Mouse (Mus musculus): ENCODE data around the gene Aqp1.
A peak's percentile ranks its signal among the peaks of the same experiment; 100 is the strongest.

Gene Aqp1

DNA sequence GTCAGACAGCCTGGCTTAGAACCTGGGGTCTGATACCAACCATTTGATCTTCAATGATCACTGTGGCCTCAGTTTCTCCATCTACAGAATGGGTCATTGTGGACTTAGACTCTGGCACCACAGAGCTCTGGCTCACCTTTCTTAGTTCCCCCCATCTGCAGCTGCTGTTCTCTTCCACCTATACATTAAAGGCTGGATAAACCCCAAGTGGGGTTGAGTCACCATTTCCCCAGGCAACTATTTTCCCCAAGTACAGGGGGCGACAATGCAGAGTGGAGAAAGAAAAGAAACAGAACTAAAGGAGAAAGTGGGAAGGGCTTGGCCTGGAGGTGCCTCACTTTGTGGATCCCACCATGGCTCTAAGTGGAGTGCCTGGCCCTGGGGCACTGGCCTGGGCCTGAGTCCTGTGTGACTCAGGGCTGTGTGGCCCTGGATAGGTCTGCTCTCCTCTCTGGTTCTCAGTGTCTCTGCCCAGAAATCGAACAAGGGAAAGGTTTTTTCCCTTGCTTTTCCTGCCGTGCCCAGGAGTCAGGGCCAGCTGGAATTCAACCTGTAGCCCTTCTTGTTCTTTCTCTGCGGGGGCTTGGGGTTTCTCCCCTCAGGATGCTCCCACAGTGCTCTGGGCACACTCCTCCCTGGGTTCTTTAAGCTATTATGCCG is 20.9 kb downstream of the Aqp1 start:
- DNase-seq (ENCODE audit: low spot score in 2 of 2): no peak

DNA sequence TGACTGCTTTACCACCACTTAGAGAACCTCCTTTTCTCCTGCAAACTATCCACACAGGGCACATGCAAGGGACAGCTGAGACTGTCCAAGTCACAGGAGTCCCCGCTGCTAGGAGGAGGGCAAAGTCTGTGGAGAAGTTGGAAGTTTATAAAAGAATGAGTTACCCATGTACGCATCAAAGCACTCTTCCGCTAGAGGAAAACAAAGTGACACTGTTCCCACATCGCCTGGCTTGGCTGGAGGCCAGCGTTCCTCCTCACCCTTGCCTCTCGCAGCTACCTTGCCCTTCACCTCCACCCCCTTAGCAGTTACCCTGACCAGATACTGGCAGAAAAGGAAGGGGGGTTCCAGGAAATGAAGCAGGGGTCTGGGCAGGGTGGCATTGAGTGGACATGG is 21.4 kb downstream of the Aqp1 start:
- no peak for DNase-seq (ENCODE audit: low spot score in 2 of 2)

DNA sequence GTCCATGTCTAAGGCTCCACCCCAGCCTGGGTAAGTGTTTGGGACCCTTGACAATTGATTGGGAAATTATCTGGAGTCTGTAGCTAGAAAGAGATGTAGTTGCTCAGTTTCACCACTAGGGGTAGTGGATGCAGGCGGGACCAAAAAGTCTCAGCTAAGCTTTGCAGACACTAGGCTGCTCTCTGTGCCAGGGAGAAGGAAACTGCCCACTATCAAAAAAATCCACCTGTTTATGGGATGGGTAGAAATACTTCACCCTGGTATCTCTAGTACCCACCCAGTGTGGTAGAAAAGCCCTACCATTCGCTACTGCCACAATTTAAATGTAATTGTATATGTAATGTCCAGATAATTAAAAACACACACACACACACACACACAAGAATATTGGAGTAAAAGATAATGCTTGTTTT is 22.5 kb downstream of the Aqp1 start:
- DNase-seq (ENCODE audit: low spot score in 2 of 2): peak in 1 of 2 experiments; percentile 19

DNA sequence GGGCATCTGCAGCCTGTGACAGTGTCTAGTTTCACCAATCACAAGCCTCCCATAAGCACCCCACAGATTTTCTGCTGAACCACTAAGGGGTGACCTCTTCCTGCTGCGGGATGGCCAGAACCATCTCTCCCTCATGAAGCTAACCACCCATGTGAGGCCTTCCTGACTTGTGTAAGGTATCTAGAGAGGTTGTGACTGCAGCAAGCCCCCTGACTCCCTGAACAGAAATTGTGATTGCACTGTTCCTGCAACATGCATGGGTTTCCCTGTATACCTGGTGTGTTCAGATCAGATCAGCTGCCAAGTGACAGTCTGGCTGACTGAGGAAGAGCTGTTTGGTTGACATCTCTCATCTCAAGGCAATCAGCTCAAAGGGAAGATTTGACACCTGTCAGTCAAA is 26.4 kb downstream of the Aqp1 start:
- DNase-seq (ENCODE audit: low spot score in 2 of 2): no peak

DNA sequence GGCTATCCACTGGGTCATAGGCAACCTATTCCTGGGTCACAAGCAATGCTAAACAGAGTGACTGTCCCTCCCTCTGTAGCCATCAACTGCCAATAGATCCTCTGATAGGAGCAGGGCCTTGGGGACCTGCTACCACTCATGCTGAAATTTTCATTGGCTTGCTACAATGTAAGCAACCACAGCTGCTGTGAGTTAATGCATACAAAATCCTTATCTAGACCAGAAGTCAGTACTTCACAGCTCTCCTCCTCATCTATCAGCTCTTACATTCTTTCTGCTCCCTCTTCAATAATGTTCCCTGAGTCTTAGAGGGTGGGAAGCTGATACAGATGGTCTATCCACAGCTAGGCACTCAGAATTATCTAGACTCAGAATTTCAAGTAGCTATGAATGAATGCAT is 30.9 kb downstream of the Aqp1 start:
- no peak for DNase-seq (ENCODE audit: low spot score in 2 of 2)

DNA sequence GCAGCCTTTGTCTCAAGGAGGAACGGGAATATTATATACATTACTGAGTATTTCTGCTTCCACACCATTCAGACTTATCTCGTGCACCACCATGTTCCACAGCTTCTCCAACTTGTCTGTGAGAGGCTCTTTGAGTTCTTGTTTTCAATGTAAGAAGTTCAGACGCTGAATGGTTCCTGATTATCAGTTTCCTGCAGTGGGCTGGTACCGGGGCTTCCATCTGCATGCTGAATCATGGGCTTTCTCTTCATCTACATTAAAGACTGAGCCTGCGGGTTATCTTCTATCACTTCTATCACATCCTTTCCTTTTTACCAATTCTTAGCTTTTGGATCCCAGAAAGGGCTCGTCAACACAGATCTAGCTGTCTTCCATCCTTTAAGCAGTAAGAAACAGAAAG is 34.6 kb downstream of the Aqp1 start:
- DNase-seq (ENCODE audit: low spot score in 2 of 2): no peak

DNA sequence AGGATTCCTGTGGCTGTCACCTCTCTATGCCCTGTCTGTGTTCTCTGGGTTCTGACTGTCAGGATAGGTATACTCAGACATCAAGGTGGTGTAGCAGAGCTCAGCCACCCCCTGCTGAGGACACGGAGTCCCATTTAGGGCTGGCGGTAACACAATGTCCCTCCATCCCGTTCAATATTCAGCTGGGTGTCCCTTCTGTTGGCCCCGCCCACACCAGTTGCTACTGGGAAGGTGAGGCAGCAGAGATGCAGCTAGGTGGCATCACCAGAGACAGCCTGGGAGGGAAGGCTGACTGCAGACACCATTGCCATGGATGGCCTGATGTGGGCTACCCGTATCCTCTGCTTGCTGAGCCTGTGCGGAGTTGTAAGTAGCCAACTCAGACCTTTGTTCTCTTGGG is 39.8 kb downstream of the Aqp1 start, which contains the start of gene Ghrhr:
Ghrhr (plus strand) TSS at position 220 of the 400 bp plus-strand sequence.
- DNase-seq (ENCODE audit: low spot score in 2 of 2): no peak

DNA sequence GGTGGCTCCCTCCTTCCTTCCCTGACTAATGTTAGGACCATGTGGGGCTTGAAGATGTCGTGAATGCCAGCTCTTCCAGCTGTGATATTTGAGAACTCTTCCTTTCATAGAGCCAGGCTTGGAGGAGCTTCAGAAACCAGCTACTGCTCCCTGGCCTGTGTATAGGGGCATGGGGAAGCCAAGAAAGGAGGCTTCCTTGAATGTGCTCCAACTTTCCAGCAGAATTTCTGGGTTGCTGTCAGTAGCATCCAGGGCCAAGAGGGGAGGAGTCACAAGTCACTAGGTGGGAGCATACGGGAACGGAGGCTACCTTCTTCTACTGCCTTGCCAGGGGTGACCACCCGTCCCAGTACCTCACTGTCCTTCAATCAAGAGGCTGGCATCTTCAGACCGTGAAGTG is 40.3 kb downstream of the Aqp1 start:
- no peak for DNase-seq (ENCODE audit: low spot score in 2 of 2)

DNA sequence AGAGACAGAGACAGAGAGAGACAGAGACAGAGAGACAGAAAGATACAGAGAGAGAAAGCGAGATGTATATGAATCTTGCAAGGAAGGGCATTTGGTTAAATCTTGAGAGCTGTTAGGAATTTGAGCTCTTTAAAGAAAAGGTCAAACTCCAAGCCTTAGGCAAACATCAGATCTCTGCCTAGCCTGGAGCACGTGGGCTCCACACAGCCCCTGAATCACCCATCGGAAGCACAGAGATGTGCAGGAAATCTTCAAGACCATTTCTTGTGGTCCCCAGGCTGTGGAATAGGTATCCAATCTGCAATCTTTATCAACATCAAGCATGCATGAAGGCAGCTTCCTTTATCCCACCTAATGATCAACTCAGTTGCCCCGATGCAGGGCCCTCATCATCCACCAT is 41.2 kb downstream of the Aqp1 start:
- DNase-seq (ENCODE audit: low spot score in 2 of 2): no peak

DNA sequence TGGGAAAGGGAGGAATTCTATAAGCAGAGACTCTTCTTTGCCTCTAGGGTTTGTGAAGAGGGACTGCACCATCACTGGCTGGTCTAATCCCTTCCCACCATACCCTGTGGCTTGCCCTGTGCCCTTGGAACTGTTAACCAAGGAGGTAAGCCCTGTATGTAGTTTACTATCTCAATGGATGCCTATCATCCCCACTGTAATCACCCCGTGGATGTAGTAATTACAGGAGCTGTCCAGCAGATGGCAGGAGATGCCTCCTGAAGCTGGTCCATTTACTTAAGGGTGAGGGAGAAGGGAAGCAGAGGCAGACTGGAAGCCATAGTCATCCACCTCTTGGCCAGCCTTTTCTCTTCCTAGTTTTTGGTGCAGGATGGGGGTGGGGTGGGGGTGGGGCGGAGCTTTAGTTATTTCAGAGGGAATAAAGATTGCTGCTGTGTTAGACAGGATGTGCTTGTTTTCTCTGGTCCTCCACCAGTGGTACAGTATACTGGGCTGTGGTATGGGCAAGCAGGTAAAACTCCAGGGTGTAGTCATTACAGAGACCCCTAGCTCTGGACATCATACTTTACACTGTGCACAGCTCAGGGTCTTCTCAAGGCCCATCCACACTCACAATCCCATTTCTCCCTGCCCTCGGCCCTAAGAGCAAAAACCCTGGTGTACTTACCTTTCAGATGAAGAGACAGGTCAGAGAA is 43.6 kb downstream of the Aqp1 start:
- peak in 1 of 2 experiments; percentile 48 for DNase-seq (ENCODE audit: low spot score in 2 of 2)

DNA sequence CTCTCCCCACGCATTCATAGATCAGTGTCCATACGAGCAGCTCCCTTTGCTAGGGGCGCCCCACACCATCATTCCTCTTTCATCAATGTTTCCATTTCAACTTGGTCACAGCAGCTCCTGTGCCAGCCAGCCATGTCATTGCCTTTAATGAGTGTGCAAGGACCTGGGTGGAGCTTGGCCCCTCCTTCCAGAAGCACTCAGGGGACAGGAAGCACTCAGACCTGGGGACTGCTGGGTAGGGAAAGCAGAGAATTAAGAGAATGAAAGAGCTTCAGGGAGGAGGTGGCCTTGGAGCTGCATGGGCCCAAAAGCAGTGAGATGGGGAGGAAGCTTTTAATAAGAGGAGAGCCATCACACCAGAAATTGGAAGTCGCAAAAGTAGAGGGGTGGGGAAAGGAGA is 45.7 kb downstream of the Aqp1 start:
- no peak for DNase-seq (ENCODE audit: low spot score in 2 of 2)

DNA sequence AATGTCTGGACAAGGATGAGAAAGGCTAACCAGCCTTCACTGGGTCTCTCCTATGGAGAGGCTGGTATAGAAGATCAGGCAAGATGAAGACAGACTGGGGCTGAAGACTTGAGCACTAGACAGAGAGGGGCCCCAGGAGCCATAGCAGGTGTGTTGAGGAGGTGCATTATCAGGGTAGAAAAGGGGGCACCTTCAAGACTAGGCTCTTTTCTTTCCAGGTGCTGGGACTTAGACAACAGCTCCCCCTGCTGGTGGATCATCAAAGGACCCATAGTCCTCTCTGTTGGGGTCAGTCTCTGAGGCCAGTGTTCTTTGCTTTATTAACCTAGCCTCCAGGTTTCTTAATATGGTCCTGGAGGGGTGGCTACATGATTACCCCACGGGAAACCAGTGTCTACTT is 47.7 kb downstream of the Aqp1 start:
- DNase-seq (ENCODE audit: low spot score in 2 of 2): peak; percentile 12 to 61

DNA sequence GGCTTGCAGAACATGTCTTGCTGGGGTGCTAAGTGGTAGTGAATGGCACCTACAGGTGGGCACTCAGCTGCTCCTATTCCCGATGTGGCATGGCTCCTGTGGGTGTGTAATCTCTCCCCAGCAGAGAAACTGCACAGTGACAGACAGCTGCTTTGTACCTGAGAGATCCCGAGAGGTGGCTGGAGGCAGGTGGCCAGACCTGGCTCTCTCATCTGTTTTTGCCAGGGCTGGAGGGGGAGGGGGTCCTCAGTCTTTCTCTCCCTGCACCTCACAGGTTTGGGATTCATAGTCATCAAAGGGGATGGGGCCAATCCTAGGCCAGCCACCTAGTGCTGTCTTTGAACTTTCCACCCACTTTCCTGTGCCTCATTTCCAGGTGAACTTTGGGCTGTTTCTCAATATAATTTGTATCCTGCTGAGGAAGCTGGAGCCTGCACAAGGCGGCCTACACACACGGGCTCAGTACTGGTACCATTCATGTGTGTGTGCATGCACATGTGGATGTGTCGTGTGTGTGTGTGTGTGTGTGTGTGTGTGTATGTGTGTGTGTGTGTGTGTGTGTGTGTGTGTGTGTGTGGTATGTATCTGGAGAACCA is 48.2 kb downstream of the Aqp1 start:
- no peak for DNase-seq (ENCODE audit: low spot score in 2 of 2)

DNA sequence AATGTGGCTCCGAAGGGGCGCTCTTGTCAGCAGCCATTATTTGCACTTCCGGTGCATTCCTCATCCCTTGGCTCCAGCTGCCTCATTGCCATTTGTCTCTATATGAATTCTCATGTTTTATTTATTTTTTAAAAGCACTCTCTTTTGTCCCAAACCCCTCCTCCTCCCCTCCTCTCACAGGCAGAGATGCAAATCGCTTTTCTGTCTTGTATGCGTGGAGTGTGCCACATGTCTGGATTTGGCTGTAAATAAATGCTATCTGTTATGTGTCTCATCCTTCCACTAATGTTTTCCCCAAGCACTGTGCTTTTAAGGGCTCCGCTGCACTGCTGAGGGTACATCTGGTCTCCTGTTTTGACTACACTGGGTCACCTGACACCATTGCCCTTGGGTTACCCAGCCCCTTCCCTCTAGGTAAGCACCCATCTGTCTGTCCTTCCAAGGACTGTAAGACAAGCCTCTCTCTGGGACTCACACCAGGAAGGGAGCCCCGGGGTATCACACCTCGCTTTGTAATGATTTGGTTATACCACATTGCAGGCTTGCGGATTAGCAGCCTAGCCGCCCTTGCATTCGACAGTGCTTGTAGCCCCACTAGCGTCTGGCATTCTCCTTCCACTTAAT is 52.4 kb downstream of the Aqp1 start:
- DNase-seq (ENCODE audit: low spot score in 2 of 2): no peak

DNA sequence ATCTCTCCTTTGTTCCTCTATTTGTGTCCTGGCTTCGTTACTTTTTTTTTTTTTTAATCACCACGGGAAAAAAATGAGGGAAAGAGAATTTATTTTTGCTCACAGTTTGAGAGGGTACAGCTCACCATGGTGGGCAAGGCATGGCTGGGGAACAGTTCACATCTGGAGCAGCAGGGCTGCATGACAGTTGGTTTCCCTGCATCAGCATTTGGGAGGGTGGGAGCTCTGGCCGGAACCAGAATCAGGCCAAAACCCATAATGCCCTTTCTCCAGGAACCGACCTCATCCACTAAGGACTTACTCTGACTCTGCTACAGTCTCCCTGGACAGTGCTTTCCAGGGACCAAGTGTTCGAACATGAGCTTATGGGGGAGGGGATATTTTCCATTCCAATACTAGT is 53.1 kb downstream of the Aqp1 start:
- DNase-seq (ENCODE audit: low spot score in 2 of 2): no peak

DNA sequence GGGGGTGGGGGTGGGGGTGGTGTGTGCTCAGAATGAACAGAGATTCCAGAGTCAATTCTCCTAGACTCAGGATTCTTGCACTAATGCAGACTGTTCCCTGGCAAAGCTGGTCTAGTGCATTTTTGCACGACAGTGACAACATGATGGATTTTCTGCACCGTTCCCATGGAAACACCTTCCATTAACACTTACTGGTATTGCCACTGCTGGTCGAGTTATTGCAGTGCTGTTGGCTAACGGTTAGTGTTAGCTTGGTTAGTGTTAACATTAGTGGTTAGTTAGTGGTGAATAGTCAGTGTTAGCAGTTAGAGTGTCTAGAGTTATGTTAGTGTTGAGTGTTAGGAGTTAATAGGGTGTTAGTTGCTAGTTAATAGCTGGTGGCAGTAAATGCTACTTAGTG is 55.6 kb downstream of the Aqp1 start:
- no peak for DNase-seq (ENCODE audit: low spot score in 2 of 2)

DNA sequence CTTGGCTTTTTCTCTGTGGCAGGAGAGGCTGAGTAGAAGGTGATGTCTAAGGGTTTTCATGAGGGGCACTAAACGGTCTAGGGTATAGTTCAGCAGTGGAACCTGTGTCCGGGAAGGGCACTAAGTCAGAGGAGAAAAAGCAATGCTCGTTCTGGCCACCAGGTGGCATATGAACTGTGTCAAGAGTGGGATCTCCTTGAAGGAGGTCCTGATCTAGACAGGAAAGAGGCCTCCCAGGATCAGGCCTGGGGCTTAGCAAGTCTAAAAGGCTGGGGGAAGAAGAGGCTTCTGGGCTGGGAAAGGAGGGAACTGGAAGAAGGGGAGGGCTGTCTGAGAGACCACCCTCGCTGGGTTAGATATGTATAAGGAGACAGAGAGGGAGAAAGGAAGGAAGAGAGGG is 56.2 kb downstream of the Aqp1 start:
- peak; percentile 15 to 60 for DNase-seq (ENCODE audit: low spot score in 2 of 2)

DNA sequence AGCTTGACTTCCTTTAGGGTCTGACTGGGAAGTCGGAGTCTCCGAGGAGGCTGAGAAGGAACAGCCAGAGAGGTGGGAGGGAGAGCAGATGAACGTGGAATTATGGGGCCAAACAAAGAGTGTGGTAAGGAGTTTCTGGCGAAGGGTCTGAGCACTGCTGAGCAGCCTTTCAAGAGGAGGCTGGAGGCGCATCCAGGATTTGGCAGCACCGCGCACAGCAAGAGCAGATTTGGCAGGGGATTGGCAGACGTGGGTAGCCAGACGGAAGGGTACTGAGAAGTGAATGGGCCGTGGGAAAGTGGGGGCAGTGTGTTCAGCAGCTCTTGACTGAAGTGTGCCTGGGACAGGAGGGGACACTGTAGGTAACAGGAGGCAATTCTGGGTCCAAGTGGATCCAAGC is 58.6 kb downstream of the Aqp1 start:
- DNase-seq (ENCODE audit: low spot score in 2 of 2): no peak

DNA sequence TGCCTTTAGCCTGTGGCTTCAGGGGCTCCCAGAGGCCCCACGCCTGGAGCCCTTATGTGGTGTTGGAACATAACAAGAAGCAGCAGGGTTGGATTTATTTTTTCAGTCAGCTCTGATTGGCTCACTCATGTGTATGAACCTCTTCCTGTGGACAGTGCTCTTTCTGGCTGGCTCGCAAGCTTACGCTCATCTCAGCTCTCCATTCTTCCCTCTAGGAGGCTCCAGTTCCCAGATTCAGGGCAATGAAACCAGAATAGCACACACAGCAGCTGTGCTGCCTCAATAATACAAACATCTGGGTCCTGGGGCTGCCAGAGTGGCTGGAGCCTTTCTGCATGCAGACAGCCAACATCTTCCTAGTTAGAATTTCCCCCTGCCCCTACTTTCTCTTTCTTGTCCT is 59.9 kb downstream of the Aqp1 start:
- DNase-seq (ENCODE audit: low spot score in 2 of 2): no peak

DNA sequence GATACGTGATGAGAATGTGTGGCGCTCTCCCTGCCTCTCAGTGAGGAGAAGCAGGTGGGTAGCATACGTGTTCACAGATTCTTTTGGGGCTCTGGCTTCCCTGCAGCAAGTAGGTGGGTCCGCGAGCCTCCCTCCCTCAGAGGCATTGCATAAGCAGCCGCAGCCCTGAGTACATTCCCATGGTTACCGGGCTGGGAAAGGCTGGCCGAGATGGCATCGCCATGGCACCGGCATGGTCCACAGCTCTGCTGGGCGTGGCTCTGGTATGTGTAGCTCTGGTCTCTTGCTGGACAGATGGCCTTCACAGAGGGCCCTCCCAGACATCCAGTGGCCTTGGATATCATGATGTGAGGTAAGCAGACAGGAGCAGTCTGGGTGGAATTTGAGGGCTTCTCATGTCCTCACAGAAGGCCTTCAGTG is 60.4 kb downstream of the Aqp1 start:
- no peak for DNase-seq (ENCODE audit: low spot score in 2 of 2)

Data from thymus, postnatal 10 days (tissue).